Mouse (Mus musculus): ENCODE measurements around the gene Mettl4.

Gene Mettl4

DNA sequence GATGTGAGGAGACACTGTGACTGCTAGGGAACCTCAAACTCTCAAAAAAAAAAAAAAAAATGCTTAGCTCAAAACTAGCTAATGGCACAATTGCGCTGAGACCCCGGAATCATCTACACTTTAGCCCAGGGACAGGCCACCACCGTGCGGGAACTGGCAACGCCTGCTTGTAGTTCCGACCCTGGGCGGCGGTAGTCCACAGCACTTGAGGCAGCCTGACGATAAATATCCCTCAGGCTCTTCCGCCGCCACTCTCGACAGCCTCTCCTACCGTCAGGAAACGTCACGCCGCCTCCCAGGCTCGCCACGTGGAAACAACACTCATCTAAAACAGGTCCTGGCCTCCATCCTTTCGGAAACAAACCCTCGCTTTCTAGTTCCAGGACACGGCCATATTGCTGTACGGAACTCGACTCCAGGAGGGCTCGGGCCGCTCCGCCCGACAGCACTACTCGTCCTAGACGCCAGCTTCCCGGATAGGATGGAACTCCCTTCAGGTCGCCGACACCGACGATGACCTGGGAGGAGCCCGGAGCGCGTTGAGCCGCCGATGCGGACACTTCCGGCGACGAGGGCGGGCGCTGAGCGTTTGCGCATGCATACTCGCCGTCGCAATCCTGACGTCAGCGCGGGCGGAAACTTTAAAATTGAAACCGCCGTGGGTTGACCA lies at the start of gene Mettl4:
Mettl4 (minus strand) TSS at position 554 of the 670 bp plus-strand sequence.
- peak; percentile 76 to 80 for DNase-seq (ENCODE audit: low spot score in 2 of 2)

DNA sequence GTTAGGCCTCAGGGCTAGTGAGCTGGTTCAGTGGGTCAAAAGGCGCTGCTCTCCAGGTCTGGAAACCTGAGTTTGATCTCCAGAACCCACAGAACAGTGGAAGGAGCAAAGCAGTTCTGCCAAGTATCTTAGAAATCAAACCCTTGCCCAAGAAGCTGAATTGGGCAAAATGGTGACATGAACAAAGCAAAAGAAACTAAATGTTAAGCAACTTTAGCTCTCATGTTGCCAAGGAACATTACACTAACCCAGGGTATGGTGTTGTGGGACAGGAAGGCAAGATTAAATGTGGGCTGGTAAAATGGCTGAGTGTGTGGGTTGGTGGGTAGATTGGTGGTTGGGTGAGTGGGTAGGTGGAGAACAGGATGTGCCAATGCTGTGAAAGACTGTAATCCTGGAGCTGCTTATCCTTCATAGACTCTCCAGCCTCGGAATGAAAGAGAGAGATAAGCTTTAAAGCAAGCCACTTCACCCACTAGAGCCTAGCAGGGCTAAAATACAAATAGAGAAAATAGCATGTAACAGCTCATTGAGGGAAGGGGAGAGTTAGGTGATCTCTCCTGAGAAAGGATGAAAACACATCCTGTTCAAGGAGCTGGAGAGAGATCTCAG lies 29.2 kb upstream of the Mettl4 start:
- DNase-seq (ENCODE audit: low spot score in 2 of 2) = no peak

GRCm38 (mm10) chr17:94768491-94768890 lies 18.7 kb upstream of the Mettl4 start:
- DNase-seq (ENCODE audit: low spot score in 2 of 2) = no peak

- no peak for DNase-seq (ENCODE audit: low spot score in 2 of 2)
Measured at GRCm38 (mm10) chr17:94764711-94765110, 14.9 kb upstream of the Mettl4 start.

GRCm38 (mm10) chr17:94764011-94764410 lies 14.2 kb upstream of the Mettl4 start:
- no peak for DNase-seq (ENCODE audit: low spot score in 2 of 2)

DNA sequence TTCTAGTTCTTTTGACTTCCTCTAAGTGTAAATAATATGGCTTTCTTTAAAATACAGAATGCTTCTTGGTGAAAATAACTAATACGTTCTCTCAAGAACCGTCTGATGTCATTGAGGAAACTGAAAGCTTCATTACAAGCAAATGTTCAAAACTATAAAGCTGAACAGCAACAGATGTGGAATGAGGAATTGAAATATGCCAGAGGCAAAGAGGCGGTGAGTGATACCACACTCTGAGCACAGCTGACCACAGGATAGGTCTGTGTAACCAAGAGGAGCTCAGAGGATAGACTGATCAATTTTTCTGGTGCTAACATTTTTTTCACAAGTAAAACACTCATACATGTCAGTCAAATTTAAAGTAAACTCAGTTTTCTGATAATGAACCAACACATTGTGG lies 12.6 kb upstream of the Mettl4 start:
- no peak for DNase-seq (ENCODE audit: low spot score in 2 of 2)

DNA sequence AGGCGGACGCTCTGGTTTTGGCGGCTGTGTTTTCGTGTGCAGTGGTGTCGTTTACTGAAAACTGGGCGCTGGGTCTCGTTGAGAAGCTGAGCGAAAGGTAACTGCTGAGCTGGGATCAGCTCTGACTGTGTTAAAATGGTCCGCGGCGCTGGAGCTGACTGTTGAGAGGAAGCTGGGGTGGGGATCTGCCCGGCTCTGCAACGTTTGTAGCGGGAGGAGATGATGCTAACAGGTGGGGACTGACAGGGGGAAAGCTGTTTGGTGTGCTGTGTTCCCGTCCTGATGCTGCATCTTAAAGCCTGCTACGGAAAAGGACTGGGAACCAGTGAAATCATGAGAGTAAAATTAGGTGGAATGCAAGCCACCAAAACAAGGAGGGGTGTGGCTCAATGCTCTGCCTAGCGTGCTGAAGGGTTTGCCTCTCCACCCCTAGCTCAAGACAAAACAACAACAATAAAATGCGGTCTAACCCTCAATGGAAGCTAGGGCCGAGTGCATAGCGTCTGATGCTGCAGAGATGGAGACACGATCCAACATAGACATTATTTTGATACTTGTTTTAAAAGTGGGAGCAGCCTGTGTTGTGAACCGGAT lies 414 bp upstream of the Mettl4 start:
- no peak for DNase-seq (ENCODE audit: low spot score in 2 of 2)

DNA sequence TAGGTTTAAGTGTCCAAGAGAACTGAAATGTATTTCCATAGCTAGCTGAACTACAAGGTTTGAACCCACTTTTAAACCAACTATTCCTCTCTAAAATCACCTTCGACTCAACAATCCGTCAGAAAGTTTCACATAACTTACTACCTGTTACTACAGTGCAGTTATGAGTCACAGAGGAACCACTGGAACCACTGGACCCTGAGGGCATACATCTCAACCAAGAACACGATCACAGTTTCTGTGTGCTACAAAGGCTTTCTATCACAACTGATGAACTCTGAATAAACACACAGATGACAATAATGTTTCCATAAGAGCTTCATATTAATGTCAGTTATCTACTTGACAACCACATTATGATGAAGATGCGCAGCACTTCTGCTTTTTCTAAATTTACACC lies 11.6 kb downstream of the Mettl4 start:
- no peak for DNase-seq (ENCODE audit: low spot score in 2 of 2)

- DNase-seq (ENCODE audit: low spot score in 2 of 2) = no peak
Measured at GRCm38 (mm10) chr17:94735885-94736284, 13.9 kb downstream of the Mettl4 start.

GRCm38 (mm10) chr17:94735437-94735836 lies 14.4 kb downstream of the Mettl4 start:
- no peak for DNase-seq (ENCODE audit: low spot score in 2 of 2)

- peak in 1 of 2 experiments; percentile 13 for DNase-seq (ENCODE audit: low spot score in 2 of 2)
Measured at GRCm38 (mm10) chr17:94730416-94730815, 19.4 kb downstream of the Mettl4 start.

DNA sequence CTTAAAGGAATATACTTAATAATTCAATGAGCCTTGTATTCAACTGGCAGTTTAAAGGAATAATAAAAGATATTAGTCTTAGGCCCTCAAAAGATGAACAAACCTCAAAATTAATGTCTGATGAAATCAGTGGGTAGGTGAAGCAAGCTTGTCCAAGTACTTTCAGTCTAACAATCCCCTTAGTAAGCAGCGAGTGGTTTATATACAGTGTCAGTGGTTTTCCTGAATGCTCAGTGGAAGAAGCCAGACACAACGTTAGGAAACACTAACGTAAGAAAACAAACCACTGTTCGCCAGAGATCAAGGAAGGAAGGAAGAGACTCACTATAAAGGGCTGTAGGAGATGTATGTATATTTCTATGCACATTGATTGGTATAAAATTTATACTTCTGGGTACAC lies 23.1 kb downstream of the Mettl4 start:
- no peak for DNase-seq (ENCODE audit: low spot score in 2 of 2)

GRCm38 (mm10) chr17:94673515-94674317 lies 76.1 kb downstream of the Mettl4 start:
- no peak for DNase-seq (ENCODE audit: low spot score in 2 of 2)
